Mouse (Mus musculus) monocyte, adult 59 days (primary cell): Measurements from ENCODE around the gene Fam170b. TPM values are rescaled to one million over a fixed set of nuclear protein-coding genes. Genes with fewer than 3 reads are reported as not detected.

ENCODE experiments used
- total RNA-seq, 2 experiments: library from RNA; stranded (reverse); gene quantifications; one replicate each; pipeline ENCODE4 v1.2.4; 2023

The Fam170b gene
- not detected for total RNA-seq

DNA sequence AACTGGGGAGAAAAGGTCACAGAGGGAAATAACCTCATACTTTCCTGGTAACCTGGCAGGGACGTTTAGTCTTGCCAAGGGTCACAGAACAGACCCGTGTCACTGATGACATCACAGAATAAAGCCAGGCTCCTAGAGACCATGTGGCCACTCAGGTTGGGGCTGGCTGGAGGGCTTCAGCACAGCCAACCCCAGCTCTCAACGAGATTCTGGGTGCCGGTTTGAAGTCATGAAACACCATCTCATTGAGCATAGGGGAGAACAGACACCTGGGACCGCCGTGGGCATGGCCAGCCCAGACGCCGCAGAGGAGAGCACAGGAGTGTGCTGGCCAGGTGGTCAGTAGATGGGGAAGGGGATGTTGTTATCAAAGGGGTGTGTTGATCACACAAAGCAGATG is at the start of gene Fam170b:
Fam170b (plus strand) TSS at position 116 of the 400 bp plus-strand sequence.

DNA sequence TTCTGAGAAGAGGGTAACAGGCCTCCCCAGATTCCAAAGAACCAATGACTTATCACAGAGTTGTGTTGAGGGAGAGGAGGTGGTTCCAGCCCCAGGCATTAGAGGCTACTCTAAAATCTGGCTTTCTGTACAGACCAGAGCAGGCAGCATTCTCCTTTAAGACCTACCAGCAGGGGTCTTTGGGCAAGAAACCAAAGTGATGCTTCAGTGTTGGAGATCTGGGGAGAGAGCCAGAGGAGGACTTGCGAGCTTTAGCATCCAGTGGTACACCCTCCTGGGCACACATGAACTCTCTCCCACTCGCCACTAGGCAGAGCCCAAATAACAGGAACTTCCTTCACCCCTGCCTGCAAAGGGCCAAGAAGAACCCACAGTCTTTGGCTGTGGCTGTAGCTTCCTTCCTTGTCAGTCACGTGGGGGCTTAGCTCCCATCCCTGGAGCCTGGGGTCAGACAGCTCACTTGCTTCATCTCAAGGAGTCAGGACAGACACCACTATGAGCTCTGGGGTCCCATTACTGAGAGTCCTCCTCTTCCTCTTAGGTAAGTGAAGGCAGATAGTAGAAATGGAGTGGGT is 48.1 kb upstream of the Fam170b start, which contains the start of gene Tmem273:
Tmem273 (plus strand) TSS at position 408 of the 575 bp plus-strand sequence.

DNA sequence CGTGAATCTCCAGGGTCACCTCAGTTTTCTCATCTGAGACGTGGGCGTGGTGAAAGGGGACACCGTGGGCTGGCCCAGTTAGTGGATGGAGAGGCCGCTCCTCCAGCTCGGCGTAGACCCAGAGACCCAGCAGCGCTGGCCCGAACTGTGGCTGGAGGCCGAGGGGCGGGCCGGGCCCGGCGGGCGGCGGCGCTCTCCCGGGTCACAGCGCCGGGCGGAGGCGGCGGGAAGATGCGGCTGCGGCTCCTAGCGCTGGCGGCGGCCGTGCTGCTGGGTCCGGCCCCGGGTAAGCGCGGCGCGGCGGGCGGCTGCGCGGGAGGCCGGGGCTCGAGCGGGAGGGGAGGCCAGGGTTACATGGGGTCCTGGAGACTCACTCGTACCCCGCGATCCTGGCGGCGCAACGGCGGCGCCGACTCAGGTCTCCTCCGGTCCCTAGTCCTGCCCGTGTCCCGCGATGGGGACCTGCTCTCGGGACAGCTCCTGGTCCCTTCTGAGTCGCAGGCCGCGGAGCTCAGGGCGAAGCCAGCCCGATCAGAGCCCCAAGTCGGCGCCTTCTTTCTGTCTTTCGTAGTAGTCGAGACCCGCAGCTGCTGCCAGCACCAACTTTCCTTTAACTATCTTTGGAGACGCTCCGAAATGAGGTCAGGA is 23.0 kb downstream of the Fam170b start, which contains the start of gene Vstm4:
Vstm4 (plus strand) TSS at position 76 of the 648 bp plus-strand sequence.

Other genes starting within 250 kb of the Fam170b start
- not detected for gene Prrxl1, start 234.6 kb upstream of the Fam170b start, total RNA-seq
- not detected for gene 3425401B19Rik, start 148.7 kb upstream of the Fam170b start, total RNA-seq
- 10 to 100 TPM in 1 of 2 experiments, 1 to 10 TPM in 1; 8.5 to 11.5 TPM for gene Tmem273, start 48.0 kb upstream of the Fam170b start, total RNA-seq
- 10 to 100 TPM; 11.4 to 12.4 TPM for gene Vstm4, start 22.8 kb downstream of the Fam170b start, total RNA-seq
- gene Lrrc18, start 157.4 kb downstream of the Fam170b start, total RNA-seq, result not detected